Mouse (Mus musculus) cerebellum, adult 2 months (tissue): ENCODE data around the gene Fam222b. TPM values are rescaled to one million over a fixed set of nuclear protein-coding genes. Genes with fewer than 3 reads are reported as not detected.

Source experiments
- DNase-seq, 2 experiments: peaks; one replicate each; pipeline ENCODE4 v3.0.0; 2021
- H3K27ac ChIP-seq: fragments of 200-500 bp; 2 replicates; pipeline ENCODE4 v1.5.1; 2012; ENCODE audit warnings: low read length, control low read depth, inconsistent platforms; ENCODE audit not compliant: insufficient read depth
- H3K27me3 ChIP-seq: fragments of 200-500 bp; 2 replicates; pipeline ENCODE4 v1.6.1; 2012; ENCODE audit warnings: inconsistent platforms, mild to moderate bottlenecking, low read length, moderate library complexity; ENCODE audit not compliant: control insufficient read depth, insufficient read depth
- H3K4me1 ChIP-seq: fragments of 200-500 bp; 2 replicates; pipeline ENCODE4 v1.6.1; 2011; ENCODE audit warnings: low read length; ENCODE audit not compliant: control insufficient read depth, insufficient read depth
- H3K4me3 ChIP-seq: fragments of 200-500 bp; replicated peaks from 2 replicates; pipeline ENCODE3; 2011; ENCODE audit warnings: mild to moderate bottlenecking, low read depth, low read length, control low read depth; ENCODE audit not compliant: insufficient read depth
- CTCF ChIP-seq: fragments of 200-500 bp; IDR thresholded peaks from 2 replicates; pipeline ENCODE4 v1.5.1; 2011; ENCODE audit warnings: low read depth, mild to moderate bottlenecking, control low read depth, low read length, moderate library complexity, borderline replicate concordance; ENCODE audit not compliant: insufficient read depth
- POLR2A ChIP-seq: fragments of 200-500 bp; IDR thresholded peaks from 2 replicates; pipeline ENCODE4 v1.6.1; 2011; ENCODE audit warnings: low read length, control low read depth, borderline replicate concordance; ENCODE audit not compliant: insufficient read depth
- WGBS: fragments of 180-500 bp; shearing (Covaris S2); methylation state at CpG from one replicate; pipeline ENCODE4 v1.1.7; 2018; 5-methylcytosine and 5-hydroxymethylcytosine counted together
- polyA plus RNA-seq: library from polyadenylated mRNA; depleted of rRNA; stranded (reverse); fragments of >200 nt; gene quantifications from 2 replicates; pipeline ENCODE4 v1.2.3, GENCODE M21; 2012

Gene Fam222b
- polyA plus RNA-seq, 1 experiment: 23.5 TPM

DNA sequence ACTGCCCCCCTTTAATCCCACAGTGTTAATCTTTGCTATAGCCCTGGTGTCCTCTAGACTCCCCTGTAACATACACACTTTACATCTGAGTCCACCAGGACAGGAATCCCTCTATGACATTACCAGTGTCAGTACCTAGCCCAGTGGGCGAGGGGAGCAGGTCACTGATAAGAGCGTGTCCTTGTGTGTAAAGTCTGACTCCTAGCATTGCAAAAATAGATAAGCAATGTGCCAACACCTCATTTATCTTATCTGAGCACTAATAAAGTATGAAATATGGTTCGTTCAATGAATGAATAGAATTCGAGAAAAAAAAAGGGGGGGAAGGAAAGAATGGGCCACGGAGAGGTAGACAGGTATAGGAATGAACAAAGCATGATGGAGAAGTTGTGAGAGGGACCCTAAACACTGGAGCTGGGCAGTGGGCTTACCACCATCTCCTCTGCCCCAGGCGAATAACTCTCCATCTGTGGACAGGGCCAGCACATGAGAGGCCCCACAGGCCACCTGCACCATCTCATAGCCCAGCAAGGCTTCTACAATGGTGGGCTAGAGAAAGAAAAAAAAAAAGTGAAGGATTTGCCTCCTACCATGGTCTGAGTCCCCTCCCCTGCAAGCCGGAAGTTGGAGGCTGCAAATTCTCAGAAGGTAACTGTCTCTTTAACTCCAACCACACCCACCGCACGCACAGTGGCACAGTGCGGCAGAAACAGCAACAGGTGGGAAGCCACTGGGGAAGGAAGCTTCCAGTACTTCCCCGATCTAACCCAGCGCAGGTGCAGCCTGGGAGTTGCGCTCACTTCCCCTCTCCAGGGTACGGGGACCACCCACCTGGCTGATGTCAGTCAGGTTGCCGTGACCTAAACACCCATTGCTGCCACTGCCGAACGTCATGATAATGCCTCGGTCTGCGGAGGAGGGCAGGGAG, 74.3 kb downstream of the Fam222b start:
- no peak overlapping the region for H3K4me3 ChIP-seq
- H3K27me3 ChIP-seq: no peaks in the 10 kb centered on the region
- H3K4me1 ChIP-seq: peaks cover 3% of the 10 kb centered on the region; the same call in 1 of the 2 replicates
- TF ChIP-seq POLR2A (no peak), CTCF (no peak)
- DNase-seq: no peak
- WGBS: 59% methylated on average over 19 of the region's 19 CpGs
- no peak overlapping the region for H3K27ac ChIP-seq

DNA sequence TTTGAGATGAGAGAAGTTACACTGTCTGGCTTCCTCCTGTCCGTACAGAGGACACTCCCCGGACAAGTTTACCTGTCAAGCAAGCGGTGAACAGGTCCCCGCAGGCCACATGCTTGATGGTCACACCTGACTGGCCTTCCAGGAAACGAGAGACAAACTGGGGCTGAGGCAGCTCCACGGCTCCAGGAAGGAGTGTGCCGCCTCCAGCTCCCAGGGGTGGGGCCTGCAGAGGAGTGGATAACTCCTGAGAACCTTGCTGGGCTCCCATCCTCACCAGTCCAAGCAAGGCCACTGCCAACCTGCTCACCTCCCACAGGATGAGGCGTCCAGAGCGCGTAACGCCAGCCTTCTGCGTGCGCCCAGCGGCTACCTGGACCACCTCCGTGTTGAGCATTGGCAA, 75.8 kb downstream of the Fam222b start:
- Histone ChIP-seq H3K4me3 (no peak overlapping the region), H3K27ac (no peak overlapping the region), H3K27me3 (no peaks in the 10 kb centered on the region), H3K4me1 (peaks cover 3% of the 10 kb centered on the region; the same call in 1 of the 2 replicates)
- TF ChIP-seq POLR2A (no peak), CTCF (no peak)
- no peak for DNase-seq
- WGBS: 92% methylated on average over 15 of the region's 15 CpGs

DNA sequence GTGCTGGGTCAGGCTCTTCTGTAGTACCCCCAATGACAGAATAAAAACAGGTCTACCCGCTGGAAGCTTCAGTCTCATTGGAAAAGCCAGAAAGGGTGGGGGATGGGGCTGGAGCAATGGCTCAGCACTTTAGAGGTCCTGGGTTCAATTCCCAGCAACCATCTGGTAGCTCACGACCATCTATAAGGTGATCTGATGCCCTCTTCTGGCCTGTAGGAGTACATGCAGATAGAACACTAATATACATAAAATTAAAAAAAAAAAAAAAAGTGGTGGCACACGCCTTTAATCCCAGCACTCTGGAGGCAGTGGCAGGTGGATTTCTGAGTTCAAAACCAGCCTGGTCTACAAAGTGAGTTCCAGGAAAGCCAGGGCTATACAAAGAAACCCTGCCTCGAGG, 76.9 kb downstream of the Fam222b start:
- TF ChIP-seq POLR2A (no peak), CTCF (no peak)
- 62% methylated on average over 4 of the region's 4 CpGs for whole genome bisulfite sequencing
- no peak overlapping the region for H3K4me3 ChIP-seq
- no peak for DNase-seq
- peaks cover 3% of the 10 kb centered on the region; the same call in 1 of the 2 replicates for H3K4me1 ChIP-seq
- H3K27ac ChIP-seq: no peak overlapping the region
- H3K27me3 ChIP-seq: no peaks in the 10 kb centered on the region

DNA sequence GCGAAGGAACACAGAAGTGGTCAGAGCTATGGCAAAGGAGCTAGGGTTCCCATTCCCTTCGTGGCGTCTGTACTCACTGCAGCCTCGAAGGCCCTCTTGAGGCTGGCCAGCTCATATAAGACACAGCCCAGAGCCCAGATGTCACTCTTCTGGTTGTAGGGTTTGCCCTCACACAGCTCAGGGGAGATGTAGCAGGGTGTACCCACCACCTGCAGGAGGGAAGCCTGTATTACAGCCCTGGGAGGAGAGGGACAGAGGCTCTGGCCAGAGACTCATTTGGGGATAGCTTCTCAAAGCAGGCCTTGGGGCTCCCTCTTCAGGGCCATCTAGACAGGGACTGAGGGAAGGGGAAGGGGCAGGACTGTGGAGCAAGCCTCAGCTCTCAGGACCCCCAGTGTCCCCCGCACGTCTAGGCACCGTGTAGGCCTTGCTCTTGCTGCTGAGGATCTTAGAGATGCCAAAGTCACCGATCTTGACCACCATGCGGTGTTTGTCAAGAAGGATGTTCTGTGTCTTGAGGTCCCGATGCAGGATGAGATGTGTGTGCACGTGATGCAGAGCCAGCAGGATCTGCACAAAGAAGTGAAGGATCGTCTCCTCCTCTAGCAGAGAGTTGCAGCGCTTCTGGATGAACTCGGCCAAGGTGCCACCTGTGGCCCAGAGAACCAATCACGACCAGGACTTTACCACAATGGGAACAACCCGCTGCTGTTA, 77.7 kb downstream of the Fam222b start:
- no peak for TF ChIP-seq POLR2A
- TF ChIP-seq CTCF: no peak
- WGBS: 74% methylated on average over 16 of the region's 16 CpGs
- H3K27me3 ChIP-seq: no peaks in the 10 kb centered on the region
- peaks cover 3% of the 10 kb centered on the region for H3K4me1 ChIP-seq
- H3K4me3 ChIP-seq: no peak overlapping the region
- DNase-seq: no peak
- no peak overlapping the region for H3K27ac ChIP-seq

DNA sequence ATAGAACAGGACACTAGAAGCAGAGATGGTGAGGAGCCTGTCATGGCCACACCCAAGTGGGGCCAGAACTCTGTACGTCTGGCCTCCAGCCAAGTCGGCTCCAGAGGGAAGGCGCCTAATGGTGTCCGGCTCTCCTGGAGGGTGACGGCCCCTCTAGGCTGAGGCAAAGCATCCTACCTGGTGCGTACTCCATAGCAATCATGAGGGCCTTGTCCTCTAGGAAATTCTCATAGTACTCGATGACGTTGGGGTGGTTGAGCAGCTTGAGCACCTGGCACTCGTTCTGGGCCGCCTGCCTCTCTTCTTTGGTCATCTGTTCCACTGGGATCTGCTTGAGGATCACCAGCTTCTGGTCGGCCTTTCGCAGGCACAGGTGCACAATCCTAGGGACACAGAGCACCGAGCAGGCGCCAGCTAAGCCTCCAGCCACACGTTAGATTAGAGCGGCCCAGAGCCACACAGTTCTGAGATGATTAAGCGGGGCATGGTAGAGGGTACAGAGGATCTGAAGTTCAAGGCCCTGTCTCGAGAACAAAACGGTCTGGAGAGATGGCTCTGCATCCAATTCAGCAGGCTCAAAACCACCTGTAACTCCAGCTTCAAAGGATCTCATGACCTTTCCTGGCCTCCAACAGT, 78.4 kb downstream of the Fam222b start:
- DNase-seq: no peak
- Histone ChIP-seq H3K27me3 (no peaks in the 10 kb centered on the region), H3K4me3 (no peak overlapping the region), H3K4me1 (no peaks in the 10 kb centered on the region; the same call in 1 of the 2 replicates), H3K27ac (no peak overlapping the region)
- 66% methylated on average over 19 of the region's 19 CpGs for WGBS
- TF ChIP-seq POLR2A (no peak), CTCF (no peak)

DNA sequence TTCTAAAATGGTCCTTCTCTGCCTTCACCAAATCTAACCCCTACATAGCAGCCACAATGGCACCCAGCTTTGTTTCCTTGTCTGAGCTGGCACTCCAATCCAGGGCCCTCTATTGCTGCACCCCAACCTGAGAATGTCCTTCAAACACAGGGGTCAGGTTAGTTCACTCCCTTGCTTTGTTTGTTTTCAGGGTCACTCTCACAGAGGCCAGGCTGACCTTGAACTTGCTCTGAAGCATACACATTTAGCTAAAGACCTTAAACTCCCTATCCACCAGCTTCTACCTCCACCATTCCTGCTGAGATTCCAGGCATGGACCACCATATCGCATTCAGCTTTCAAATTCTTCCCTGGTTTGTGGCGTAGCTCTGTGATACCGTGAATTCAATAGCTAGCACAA, 80.0 kb downstream of the Fam222b start:
- no peaks in the 10 kb centered on the region for H3K27me3 ChIP-seq
- no peak for TF ChIP-seq CTCF
- no peak for TF ChIP-seq POLR2A
- WGBS: 94% methylated on average over 3 of the region's 3 CpGs
- DNase-seq: no peak
- no peak overlapping the region for H3K4me3 ChIP-seq
- no peak overlapping the region for H3K27ac ChIP-seq
- H3K4me1 ChIP-seq: peaks cover 5% of the 10 kb centered on the region

DNA sequence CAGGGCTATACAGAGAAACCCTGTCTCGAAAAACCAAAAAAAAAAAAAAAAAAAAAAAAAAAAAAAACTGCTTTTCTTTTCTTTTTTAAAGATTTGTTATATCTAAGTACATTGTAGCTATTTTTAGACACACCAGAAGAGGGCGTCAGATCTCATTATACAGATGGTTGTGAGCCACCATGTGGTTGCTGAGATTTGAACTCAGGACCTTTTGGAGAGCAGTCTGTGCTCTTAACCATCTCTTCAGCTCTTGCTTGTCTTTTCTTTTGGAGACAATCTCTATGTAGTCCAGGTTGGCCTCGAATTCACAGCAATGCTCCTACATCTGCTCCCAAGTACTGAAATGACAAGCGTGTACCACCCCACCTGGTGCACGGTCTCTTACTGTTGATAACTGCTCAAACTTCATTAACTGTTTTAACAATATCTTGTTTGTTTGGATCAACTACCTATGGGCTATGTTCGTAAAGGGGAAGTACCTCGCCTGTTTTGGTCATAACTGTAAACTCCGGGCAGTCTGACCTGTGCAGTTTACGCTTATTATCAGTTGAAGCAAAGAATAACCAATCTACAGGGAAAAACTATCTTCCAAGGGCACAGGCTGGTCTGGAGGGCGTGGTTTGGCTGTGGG, 81.4 kb downstream of the Fam222b start:
- TF ChIP-seq CTCF (no peak), POLR2A (no peak)
- no peaks in the 10 kb centered on the region for H3K27me3 ChIP-seq
- peaks cover 5% of the 10 kb centered on the region for H3K4me1 ChIP-seq
- under 1% methylated on average over 10 of the region's 10 CpGs for WGBS
- H3K4me3 ChIP-seq: peak overlapping the region; percentile 97
- DNase-seq: no peak
- no peak overlapping the region for H3K27ac ChIP-seq
